Mouse (Mus musculus): Measurements from ENCODE around the gene Emc9. TPM values are rescaled to one million over a fixed set of nuclear protein-coding genes. Genes with fewer than 3 reads are reported as not detected.
A peak's percentile ranks its signal among the peaks of the same experiment; 100 is the strongest.

The Emc9 gene
- polyA plus RNA-seq (2014; fragmentation: Nextera tagmentation; extraction: Ambion mirVana) = 4.2 and 4.6 TPM in 2 replicates

- Histone ChIP-seq H3K36me3 (ENCODE audit: control insufficient read depth, insufficient read depth, low read length) (peaks cover 3% of the 10 kb centered on the region; the same call in 1 of the 2 replicates), H3K9me3 (ENCODE audit: control insufficient read depth, low read length) (no peaks in the 10 kb centered on the region), H3K27ac (replicated peaks; ENCODE audit: low read depth, low read length) (no peak within 1 kb of the TSS), H3K4me2 (ENCODE audit: low read depth, severe bottlenecking) (peak within 1 kb of the TSS; percentile 87), H3K4me3 (ENCODE audit: low read depth, low read length) (peak within 1 kb of the TSS; percentile 46), H3K27me3 (ENCODE audit: control insufficient read depth, insufficient read depth, low read length) (no peaks in the 10 kb centered on the region), H3K4me1 (ENCODE audit: control insufficient read depth, insufficient read depth, low read length) (no peaks in the 10 kb centered on the region), H3K9ac (ENCODE audit: low read length) (peak within 1 kb of the TSS; percentile 49)
- peak; percentile 63 for DNase-seq (ENCODE audit: low spot score)
- WGBS = under 1% methylated on average over 43 of the region's 43 CpGs
- peak; percentile 61; the same call in 1 of the 2 replicates for ATAC-seq (ENCODE audit: insufficient number of reproducible peaks, low FRiP score, low TSS enrichment, low read depth)
Measured at GRCm38 (mm10) chr14:55584702-55585565, at the start of gene Emc9. TSS of gene Emc9 (minus strand) at chr14:55585302.

- Histone ChIP-seq H3K9me3 (ENCODE audit: control insufficient read depth, low read length) (no peaks in the 10 kb centered on the region), H3K36me3 (ENCODE audit: control insufficient read depth, insufficient read depth, low read length) (peaks cover 42% of the 10 kb centered on the region), H3K4me1 (ENCODE audit: control insufficient read depth, insufficient read depth, low read length) (no peaks in the 10 kb centered on the region), H3K4me3 (ENCODE audit: low read depth, low read length) (no peak overlapping the region), H3K27me3 (ENCODE audit: control insufficient read depth, insufficient read depth, low read length) (no peaks in the 10 kb centered on the region), H3K27ac (replicated peaks; ENCODE audit: low read depth, low read length) (no peak overlapping the region), H3K9ac (ENCODE audit: low read length) (no peak overlapping the region), H3K4me2 (ENCODE audit: low read depth, severe bottlenecking) (no peak overlapping the region)
- DNase-seq (ENCODE audit: low spot score) (peak; percentile 42), ATAC-seq (ENCODE audit: insufficient number of reproducible peaks, low FRiP score, low TSS enrichment, low read depth) (no peak)
- 57% methylated on average over 5 of the region's 5 CpGs for WGBS
Measured at GRCm38 (mm10) chr14:55629312-55629711, 44.2 kb upstream of the Emc9 start.

GRCm38 (mm10) chr14:55628077-55628827 is 43.1 kb upstream of the Emc9 start:
- no peak for DNase-seq (ENCODE audit: low spot score)
- Histone ChIP-seq H3K27ac (replicated peaks; ENCODE audit: low read depth, low read length) (no peak overlapping the region), H3K36me3 (ENCODE audit: control insufficient read depth, insufficient read depth, low read length) (peaks cover 42% of the 10 kb centered on the region), H3K4me1 (ENCODE audit: control insufficient read depth, insufficient read depth, low read length) (no peaks in the 10 kb centered on the region), H3K27me3 (ENCODE audit: control insufficient read depth, insufficient read depth, low read length) (no peaks in the 10 kb centered on the region), H3K4me2 (ENCODE audit: low read depth, severe bottlenecking) (no peak overlapping the region), H3K4me3 (ENCODE audit: low read depth, low read length) (no peak overlapping the region), H3K9me3 (ENCODE audit: control insufficient read depth, low read length) (no peaks in the 10 kb centered on the region), H3K9ac (ENCODE audit: low read length) (no peak overlapping the region)
- no peak for ATAC-seq (ENCODE audit: insufficient number of reproducible peaks, low FRiP score, low TSS enrichment, low read depth)
- 78% methylated on average over 27 of the region's 27 CpGs for WGBS

- no peak overlapping the region for H3K27ac ChIP-seq (replicated peaks; ENCODE audit: low read depth, low read length)
- H3K9ac ChIP-seq (ENCODE audit: low read length) = 0 out of 2 replicates have a peak overlapping the region, but pooled peaks have one; percentile 1
- peak overlapping the region; percentile 14 for H3K4me3 ChIP-seq (ENCODE audit: low read depth, low read length)
- no peaks in the 10 kb centered on the region for H3K27me3 ChIP-seq (ENCODE audit: control insufficient read depth, insufficient read depth, low read length)
- H3K9me3 ChIP-seq (ENCODE audit: control insufficient read depth, low read length) = no peaks in the 10 kb centered on the region
- DNase-seq (ENCODE audit: low spot score) (no peak), ATAC-seq (ENCODE audit: insufficient number of reproducible peaks, low FRiP score, low TSS enrichment, low read depth) (no peak)
- peak overlapping the region; percentile 42 for H3K4me2 ChIP-seq (ENCODE audit: low read depth, severe bottlenecking)
- no peaks in the 10 kb centered on the region for H3K4me1 ChIP-seq (ENCODE audit: control insufficient read depth, insufficient read depth, low read length)
- WGBS = 41% methylated on average over 22 of the region's 22 CpGs
- H3K36me3 ChIP-seq (ENCODE audit: control insufficient read depth, insufficient read depth, low read length) = no peaks in the 10 kb centered on the region
Measured at GRCm38 (mm10) chr14:55618486-55619195, 33.5 kb upstream of the Emc9 start.

- Histone ChIP-seq H3K27me3 (ENCODE audit: control insufficient read depth, insufficient read depth, low read length) (no peaks in the 10 kb centered on the region), H3K4me3 (ENCODE audit: low read depth, low read length) (peak within 1 kb of the TSS; percentile 14), H3K9ac (ENCODE audit: low read length) (0 out of 2 replicates have a peak within 1 kb of the TSS, but pooled peaks have one; percentile 1), H3K4me1 (ENCODE audit: control insufficient read depth, insufficient read depth, low read length) (no peaks in the 10 kb centered on the region), H3K4me2 (ENCODE audit: low read depth, severe bottlenecking) (peak within 1 kb of the TSS; percentile 42), H3K36me3 (ENCODE audit: control insufficient read depth, insufficient read depth, low read length) (no peaks in the 10 kb centered on the region), H3K27ac (replicated peaks; ENCODE audit: low read depth, low read length) (no peak within 1 kb of the TSS), H3K9me3 (ENCODE audit: control insufficient read depth, low read length) (no peaks in the 10 kb centered on the region)
- DNase-seq (ENCODE audit: low spot score) (peak; percentile 70), ATAC-seq (ENCODE audit: insufficient number of reproducible peaks, low FRiP score, low TSS enrichment, low read depth) (peak; percentile 86)
- 8% methylated on average over 21 of the region's 21 CpGs for WGBS
Measured at GRCm38 (mm10) chr14:55617822-55618221, 32.7 kb upstream of the Emc9 start, which contains the start of gene Rec8. TSS of gene Rec8 (plus strand) at chr14:55618037.

GRCm38 (mm10) chr14:55616844-55617243 is 31.7 kb upstream of the Emc9 start:
- no peak for ATAC-seq (ENCODE audit: insufficient number of reproducible peaks, low FRiP score, low TSS enrichment, low read depth)
- no peak overlapping the region for H3K4me3 ChIP-seq (ENCODE audit: low read depth, low read length)
- no peaks in the 10 kb centered on the region for H3K27me3 ChIP-seq (ENCODE audit: control insufficient read depth, insufficient read depth, low read length)
- no peak for DNase-seq (ENCODE audit: low spot score)
- WGBS = 78% methylated on average over 2 of the region's 2 CpGs
- no peak overlapping the region for H3K4me2 ChIP-seq (ENCODE audit: low read depth, severe bottlenecking)
- H3K9ac ChIP-seq (ENCODE audit: low read length) = no peak overlapping the region
- H3K36me3 ChIP-seq (ENCODE audit: control insufficient read depth, insufficient read depth, low read length) = no peaks in the 10 kb centered on the region
- no peaks in the 10 kb centered on the region for H3K4me1 ChIP-seq (ENCODE audit: control insufficient read depth, insufficient read depth, low read length)
- no peak overlapping the region for H3K27ac ChIP-seq (replicated peaks; ENCODE audit: low read depth, low read length)
- no peaks in the 10 kb centered on the region for H3K9me3 ChIP-seq (ENCODE audit: control insufficient read depth, low read length)

- no peaks in the 10 kb centered on the region for H3K4me1 ChIP-seq (ENCODE audit: control insufficient read depth, insufficient read depth, low read length)
- H3K9ac ChIP-seq (ENCODE audit: low read length) = no peak overlapping the region
- ATAC-seq (ENCODE audit: insufficient number of reproducible peaks, low FRiP score, low TSS enrichment, low read depth) = no peak
- H3K4me3 ChIP-seq (ENCODE audit: low read depth, low read length) = no peak overlapping the region
- no peaks in the 10 kb centered on the region for H3K27me3 ChIP-seq (ENCODE audit: control insufficient read depth, insufficient read depth, low read length)
- no peak for DNase-seq (ENCODE audit: low spot score)
- no peaks in the 10 kb centered on the region for H3K36me3 ChIP-seq (ENCODE audit: control insufficient read depth, insufficient read depth, low read length)
- no peaks in the 10 kb centered on the region for H3K9me3 ChIP-seq (ENCODE audit: control insufficient read depth, low read length)
- H3K4me2 ChIP-seq (ENCODE audit: low read depth, severe bottlenecking) = no peak overlapping the region
- WGBS = 58% methylated on average over 2 of the region's 2 CpGs
- no peak overlapping the region for H3K27ac ChIP-seq (replicated peaks; ENCODE audit: low read depth, low read length)
Measured at GRCm38 (mm10) chr14:55615876-55616275, 30.8 kb upstream of the Emc9 start.
